Mouse (Mus musculus) urinary bladder, postnatal 25 days (tissue): Measurements from ENCODE around the gene Tnfrsf8.
"Not testable (repeated sequence)": the region's sequence is repeated elsewhere in the genome, so short reads cannot be mapped to it uniquely, and the experiment has no call there.

Source experiments
- DNase-seq: peaks from one replicate; pipeline ENCODE4 v3.0.0; 2022; ENCODE audit warnings: low spot score

The Tnfrsf8 gene

DNA sequence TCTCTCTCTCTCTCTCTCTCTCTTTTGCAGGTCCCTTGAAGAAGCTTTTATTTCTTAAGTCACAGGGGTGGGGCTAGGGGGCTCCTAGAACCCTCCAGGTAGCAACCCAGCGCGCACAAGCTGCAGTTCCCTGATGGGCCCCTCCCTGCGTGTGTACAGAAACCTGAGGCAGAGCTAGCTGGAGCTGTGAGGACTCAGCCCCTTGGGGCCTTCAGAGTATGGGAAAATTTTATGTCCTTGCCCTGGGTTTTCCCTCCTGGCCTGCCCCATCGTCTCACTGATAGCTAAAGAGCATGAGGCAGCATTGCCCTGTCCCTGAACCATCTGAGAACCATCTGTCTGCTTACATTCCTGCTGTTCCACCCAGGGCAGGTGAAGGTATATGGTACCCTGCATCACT lies 8.5 kb downstream of the Tnfrsf8 start:
- no peak for DNase-seq

DNA sequence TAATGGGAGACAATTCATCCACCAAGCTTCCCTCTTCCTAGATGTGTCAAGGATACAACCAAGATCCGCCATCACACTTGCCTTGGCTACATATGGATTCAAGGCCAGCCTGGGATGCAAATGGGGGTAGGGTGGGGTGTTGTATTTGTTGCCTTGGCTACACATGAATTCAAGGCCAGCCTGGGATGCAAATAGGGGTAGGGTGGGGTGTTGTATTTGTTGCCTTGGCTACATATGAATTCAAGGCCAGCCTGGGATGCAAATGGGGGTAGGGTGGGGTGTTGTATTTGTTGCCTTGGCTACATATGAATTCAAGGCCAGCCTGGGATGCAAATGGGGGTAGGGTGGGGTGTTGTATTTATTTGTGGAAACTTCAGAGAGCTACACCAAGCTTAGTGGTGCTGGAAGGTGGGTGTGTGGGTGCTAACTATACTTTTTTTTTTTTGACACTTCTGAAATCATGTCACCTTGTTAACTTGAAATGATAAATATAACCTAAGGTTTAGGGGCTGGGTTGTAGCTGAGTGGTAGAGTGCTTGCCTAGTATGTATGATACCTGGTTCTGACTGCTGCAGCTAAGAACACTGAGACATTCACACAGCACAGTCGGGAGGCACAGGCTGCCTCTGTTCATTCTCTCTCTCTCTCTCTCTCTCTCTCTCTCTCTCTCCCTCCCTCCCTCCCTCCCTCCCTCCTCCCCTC lies 9.2 kb downstream of the Tnfrsf8 start:
- not testable (repeated sequence) for DNase-seq

DNA sequence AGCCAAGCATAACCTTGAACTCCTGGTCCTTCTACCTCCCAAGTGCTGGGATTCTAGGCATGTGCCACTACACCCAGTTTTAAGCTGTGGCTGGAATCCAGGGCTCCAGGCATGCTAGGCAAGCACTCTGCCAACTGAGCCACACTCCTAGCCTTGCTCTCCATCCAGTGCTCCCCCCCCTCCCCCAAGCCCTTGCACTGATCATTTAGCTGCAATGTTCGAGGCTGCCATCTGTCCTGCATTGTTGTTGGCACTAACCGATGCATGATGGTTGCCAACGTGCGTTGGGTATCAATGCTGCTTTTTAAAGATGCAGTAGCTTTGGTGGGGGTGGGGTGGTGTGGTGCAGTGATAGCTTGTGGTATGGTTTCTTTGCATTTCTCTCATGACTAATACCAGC lies 10.9 kb downstream of the Tnfrsf8 start:
- DNase-seq: no peak

DNA sequence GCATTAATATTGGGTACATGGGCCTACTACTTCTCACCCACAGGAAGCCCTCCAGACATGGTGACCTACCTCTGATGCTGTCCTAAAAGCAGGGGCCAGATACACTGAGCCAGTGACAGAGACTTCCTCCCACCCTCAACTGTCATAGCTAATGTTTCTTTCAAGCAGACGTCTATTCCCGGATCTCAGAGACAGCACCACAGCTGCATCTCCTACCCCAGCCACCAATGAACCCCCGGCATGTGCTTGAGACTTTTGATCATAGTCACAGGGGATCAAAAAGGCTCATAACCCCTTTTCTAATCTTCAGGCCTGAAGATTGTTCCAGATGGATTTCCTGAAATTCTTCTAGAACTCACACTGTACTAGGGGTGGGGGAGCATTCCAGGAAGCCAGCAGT lies 12.9 kb downstream of the Tnfrsf8 start:
- DNase-seq: no peak

DNA sequence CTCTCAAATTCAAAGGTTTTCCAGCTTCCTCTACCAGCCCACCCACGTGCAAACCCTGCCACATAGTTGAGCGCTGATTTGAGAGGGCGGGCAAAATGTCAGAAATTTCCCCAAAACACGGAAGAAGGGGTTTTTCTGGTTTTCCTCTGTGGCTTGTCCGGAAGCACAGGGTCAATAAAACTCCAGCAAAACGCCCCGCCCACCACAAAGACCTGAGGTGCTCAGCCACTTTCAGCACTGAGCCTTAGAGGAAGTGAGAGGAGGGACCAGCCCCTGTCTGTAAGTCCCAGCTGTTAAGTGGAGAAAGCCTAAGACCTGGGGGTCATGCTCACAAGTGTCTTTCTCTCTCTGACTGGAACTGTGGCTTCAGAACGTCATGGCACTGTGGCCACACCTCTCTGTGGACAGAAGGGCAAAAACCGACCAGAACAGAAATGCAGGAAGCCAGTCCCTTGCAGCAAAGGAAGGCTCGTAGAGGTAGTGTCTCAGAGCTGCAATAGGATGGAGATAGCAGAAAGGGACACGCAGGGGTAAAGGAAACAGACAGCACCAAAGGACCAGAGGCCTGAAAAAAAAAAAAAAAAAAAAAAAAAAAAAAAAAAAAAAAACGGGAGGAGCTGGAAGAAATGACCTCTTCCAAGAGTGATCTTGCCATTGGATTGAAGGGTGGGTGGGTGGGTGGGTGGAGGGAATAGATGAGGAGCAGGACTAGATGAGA lies 14.6 kb downstream of the Tnfrsf8 start:
- no peak for DNase-seq

DNA sequence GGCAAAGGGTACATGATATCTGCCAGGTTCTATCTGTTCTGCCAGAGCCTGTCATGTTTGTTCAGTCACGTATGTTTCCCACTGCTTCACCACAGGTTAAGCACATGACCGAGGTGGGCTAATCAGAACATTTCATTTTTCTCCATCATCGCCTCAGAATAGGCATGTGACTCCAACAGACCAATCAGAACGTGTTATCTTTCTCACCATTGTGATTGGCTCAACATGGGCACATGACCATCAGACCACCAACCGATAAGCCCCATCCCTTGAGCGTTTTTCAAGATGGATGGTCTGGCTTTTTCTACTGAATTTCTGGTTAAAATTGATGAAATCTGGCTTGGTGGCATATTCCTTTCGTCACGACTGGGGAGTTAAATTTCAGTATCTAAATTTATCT lies 15.6 kb downstream of the Tnfrsf8 start:
- DNase-seq: no peak

GRCm38 (mm10) chr4:145298846-145299245 lies 16.1 kb downstream of the Tnfrsf8 start:
- DNase-seq: no peak

- DNase-seq: peak; percentile 56
These were observed 19.2 kb downstream of the Tnfrsf8 start for GRCm38 (mm10) chr4:145295589-145296300.

- DNase-seq: no peak
These were observed 20.4 kb downstream of the Tnfrsf8 start for GRCm38 (mm10) chr4:145294588-145294987.

DNA sequence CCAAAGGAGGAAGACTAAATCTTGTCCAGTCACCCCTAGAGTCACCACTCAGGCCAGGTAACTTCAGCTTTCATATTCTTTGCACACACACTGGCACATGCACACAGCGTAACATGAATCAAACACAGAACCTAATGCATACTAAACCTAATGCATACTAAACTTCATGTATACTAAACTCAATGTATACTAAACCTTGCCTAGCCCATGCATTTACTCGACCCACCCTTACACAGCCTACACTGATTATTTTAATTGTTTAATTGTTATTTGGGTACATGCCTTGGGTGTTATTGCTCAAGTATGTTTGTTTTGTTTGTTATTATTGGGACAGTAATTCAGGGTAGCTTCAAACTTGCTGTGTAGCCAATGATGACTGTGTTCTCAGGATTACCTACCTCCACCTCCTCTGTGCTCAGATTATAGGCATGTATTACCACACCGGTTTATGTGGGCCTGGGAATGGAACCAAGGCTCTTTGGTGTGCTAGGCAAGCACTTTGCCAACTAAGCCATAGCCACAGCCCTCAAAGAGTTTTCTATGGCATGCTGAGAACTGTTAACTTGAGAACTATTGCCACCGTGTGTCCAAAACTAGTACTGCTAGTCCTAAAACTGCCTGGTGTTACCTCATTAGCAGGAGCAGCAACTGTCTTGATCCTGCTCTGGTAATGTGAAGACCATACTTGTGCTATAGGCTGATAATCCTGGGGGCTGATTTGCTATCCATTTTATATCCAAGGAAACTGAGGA lies 28.4 kb downstream of the Tnfrsf8 start:
- peak; percentile 53 for DNase-seq

GRCm38 (mm10) chr4:145284675-145285074 lies 30.3 kb downstream of the Tnfrsf8 start:
- no peak for DNase-seq

DNA sequence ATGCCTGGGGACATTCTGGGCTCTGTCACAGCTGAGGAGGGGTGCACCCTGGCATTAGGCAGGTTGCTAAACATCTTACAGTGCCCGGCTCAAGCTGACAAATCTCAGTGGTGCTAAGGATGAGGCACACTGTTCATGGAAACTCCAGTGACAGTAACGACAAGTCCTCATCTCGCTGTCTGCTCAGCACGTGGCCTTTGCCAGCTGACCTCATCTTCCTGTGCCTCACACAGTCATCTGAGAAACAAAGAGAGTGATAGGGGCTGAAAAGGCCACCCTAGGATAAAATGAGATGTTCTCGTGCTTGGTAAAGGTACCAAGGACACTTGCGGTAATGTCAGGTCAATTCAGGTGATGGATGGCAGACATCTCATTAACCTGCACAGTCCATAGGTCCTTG lies 31.5 kb downstream of the Tnfrsf8 start:
- no peak for DNase-seq

- no peak for DNase-seq
These were observed 34.0 kb downstream of the Tnfrsf8 start for GRCm38 (mm10) chr4:145280966-145281365.

- DNase-seq: no peak
These were observed 36.1 kb downstream of the Tnfrsf8 start for GRCm38 (mm10) chr4:145278724-145279370.

GRCm38 (mm10) chr4:145278231-145278630 lies 36.7 kb downstream of the Tnfrsf8 start:
- no peak for DNase-seq

DNA sequence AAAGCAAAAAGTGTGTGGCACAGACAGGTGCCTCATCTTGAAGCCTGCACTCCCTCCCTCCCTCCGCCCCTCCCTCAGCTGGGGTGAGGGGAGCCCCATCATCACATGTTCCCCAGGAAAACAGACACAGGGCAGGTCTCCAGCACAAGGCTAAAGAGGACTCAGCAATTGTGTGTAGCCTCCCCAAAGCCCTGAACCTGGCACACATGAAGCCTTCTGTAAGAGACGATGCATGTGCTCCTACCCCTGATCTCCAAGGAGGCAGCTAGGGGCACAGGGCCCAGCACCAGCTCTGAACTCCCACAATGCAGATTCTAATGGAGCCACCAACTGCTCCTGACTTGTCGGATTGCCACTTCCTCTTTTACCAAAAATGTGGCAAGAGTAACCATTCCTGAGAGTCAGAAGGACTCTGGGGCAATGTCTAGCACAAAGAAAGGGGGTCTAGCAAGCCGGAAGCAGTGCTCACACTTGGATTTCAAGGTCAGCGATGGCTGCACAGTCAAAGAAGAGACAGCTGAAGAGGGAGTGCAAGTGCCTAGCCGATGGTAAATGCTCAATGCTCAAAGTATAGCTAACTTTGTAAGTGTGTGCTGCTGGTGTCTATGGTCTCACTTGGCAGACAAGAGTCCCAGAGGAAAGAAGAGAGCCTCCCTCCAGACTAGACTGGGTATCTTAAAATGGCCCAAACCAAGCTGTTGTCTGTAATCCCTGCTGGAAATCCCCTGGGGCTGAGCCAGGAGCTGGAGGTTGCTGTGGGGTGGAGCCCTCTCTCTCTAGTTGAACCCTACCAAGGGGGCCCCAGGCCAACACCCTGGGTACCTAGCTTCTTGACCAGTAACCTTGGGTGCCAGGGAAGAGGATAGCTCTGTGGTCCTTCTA lies 38.4 kb downstream of the Tnfrsf8 start:
- no peak for DNase-seq

DNA sequence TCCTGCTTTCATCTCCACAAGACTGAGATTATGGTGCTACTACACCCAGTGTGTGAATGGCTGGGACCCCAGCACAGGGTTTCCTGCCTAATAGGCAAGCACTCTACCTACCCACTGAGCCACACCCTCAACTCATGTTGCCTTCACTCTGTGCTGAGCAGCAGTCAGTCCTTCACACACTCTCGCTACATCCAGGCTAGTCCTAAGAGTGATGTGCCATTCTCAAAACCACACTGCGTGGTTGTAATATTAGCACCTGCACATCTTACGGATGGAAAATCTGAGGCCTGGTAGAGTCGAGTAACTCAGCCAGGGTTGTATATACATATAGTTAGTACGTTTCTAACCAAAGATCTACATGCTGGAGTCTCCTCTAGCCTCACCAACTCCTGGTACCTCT lies 40.1 kb downstream of the Tnfrsf8 start:
- DNase-seq: no peak

- DNase-seq: no peak
These were observed 41.0 kb downstream of the Tnfrsf8 start for GRCm38 (mm10) chr4:145273923-145274322.

DNA sequence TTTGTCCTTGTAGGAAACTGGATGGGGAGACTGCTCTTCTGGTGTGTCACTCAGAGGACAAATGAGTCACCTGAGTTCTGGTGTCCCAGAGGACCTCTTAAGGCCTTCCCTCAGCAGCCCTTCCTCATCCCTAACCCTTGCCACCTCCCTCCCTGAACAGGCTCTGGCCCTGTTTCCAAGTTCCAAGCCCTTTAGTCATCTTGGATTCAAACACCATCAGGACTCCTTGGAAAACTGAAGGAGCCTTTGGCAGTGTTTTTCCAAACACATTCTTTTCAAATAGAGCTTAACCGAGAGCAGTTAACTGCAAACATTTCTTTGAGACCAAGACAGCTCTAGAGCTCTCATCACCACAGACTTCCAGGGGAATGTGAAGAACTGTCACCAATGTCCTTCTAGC lies 42.2 kb downstream of the Tnfrsf8 start:
- DNase-seq: peak; percentile 24

- no peak for DNase-seq
These were observed 43.3 kb downstream of the Tnfrsf8 start for GRCm38 (mm10) chr4:145271634-145272033.

GRCm38 (mm10) chr4:145270136-145270535 lies 44.8 kb downstream of the Tnfrsf8 start:
- DNase-seq: no peak
